In the genomic region with DNA sequence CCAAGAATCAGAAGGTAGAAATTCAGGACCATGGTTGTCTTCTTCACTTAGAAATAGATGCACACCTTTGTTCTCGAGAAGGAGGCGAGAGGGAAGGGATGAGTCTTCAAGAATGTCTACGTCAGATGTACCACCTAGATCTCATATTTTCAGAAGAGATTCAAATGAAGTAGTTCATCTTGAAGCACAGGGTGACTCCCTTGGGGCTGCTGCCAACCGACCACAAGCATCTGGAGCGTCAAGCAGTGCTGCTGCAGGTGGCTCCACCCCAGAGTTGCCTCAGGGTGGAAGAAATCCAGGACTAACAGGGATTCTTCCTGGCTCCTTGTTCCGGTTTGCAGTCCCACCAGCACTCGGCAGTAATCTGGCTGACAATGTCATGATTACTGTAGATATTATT, we compare ENCODE assay signal across 31 mouse cellular contexts. TPM values are rescaled to one million over a fixed set of nuclear protein-coding genes. Genes with fewer than 3 reads are reported as not detected.
A peak's percentile ranks its signal among the peaks of the same experiment; 100 is the strongest.
DNase-seq lines count a peak whose midpoint lies in the region; ATAC-seq and TF ChIP-seq lines count a peak whose summit lies in the region.
"Had no signal": no experiment of that assay in that cellular context is flagged by ENCODE, and none has a peak within 500 bp of the region (broad histone marks: within the 10 kb centered on the region; RNA-seq: fewer than 3 reads in every experiment).

No protein-coding gene starts in this region.

- no peaks in the 10 kb centered on the region for H3K27me3 ChIP-seq in heart, embryonic 12.5 days (replicated peaks)
- no peaks in the 10 kb centered on the region for H3K27me3 ChIP-seq in ES-Bruce4 (ENCODE audit: control insufficient read depth, insufficient read depth, low read length, poor library complexity, severe bottlenecking)
- H3K27me3 ChIP-seq: embryonic facial prominence, embryonic 13.5 days; forebrain, embryonic 13.5 days; heart, embryonic 15.5 days; hindbrain, embryonic 13.5 days; intestine, embryonic 15.5 days; Patski had no signal

- no peak for TF ChIP-seq CTCF in ES-Bruce4 (IDR thresholded peaks at IDR 0.05; ENCODE audit: low read depth, low read length)

- no peak overlapping the region for H3K9ac ChIP-seq in heart, embryonic 12.5 days
- no peak overlapping the region for H3K9ac ChIP-seq in ES-Bruce4 (ENCODE audit: low read depth, poor library complexity, severe bottlenecking)
- H3K9ac ChIP-seq: embryonic facial prominence, embryonic 13.5 days; forebrain, embryonic 13.5 days; heart, embryonic 15.5 days; hindbrain, embryonic 13.5 days; intestine, embryonic 15.5 days had no signal

- no peak for ATAC-seq in heart, embryonic 12.5 days (ENCODE audit: insufficient number of reproducible peaks, low FRiP score)
- ATAC-seq: forebrain, embryonic 13.5 days; forebrain, embryonic 16.5 days; hindbrain, embryonic 16.5 days; intestine, embryonic 15.5 days; Patski had no signal

- DNase-seq in heart, adult 11 months = peak; percentile 74
- peak; percentile 23 for DNase-seq in brain, adult 2 months (ENCODE audit: low read depth, low spot score)
- DNase-seq in layer of hippocampus, postnatal 25 days (ENCODE audit: extremely low spot score in 1 of 2, low spot score in 1 of 2) = no peak
- DNase-seq in layer of hippocampus, adult 8-10 months (ENCODE audit: low spot score in 2 of 2) = no peak
- DNase-seq: adrenal gland, postnatal 10 days; adrenal gland, postnatal 36 days; B cell, adult 2 months; cerebellum, adult 11 months; cerebellum, adult 2 months; cerebellum, adult 9-11 months; cerebellum, postnatal 25 days; embryo, embryonic 11 days; gastrocnemius, postnatal 10 days; gastrocnemius, postnatal 36 days; heart, postnatal 10 days; heart, postnatal 36 days; kidney, adult 11 months had no signal

- TF ChIP-seq POLR2A in ES-Bruce4 (IDR thresholded peaks at IDR 0.05; ENCODE audit: insufficient read depth, low read length) = no peak

- H3K4me3 ChIP-seq in heart, embryonic 12.5 days = no peak overlapping the region
- H3K4me3 ChIP-seq in ES-Bruce4 (ENCODE audit: low read depth, low read length) = no peak overlapping the region
- H3K4me3 ChIP-seq: embryonic facial prominence, embryonic 10.5 days; embryonic facial prominence, embryonic 13.5 days; erythroblast, embryonic 14.5 days; forebrain, embryonic 13.5 days; heart, embryonic 15.5 days; hindbrain, embryonic 10.5 days; hindbrain, embryonic 13.5 days; intestine, embryonic 15.5 days had no signal

- H3K4me2 ChIP-seq in heart, embryonic 12.5 days = no peak overlapping the region
- H3K4me2 ChIP-seq: embryonic facial prominence, embryonic 13.5 days; forebrain, embryonic 13.5 days; heart, embryonic 11.5 days; heart, embryonic 15.5 days; hindbrain, embryonic 13.5 days; intestine, embryonic 15.5 days had no signal

- 0 out of 2 replicates have a peak, but pooled peaks cover 8% of the 10 kb centered on the region for H3K4me1 ChIP-seq in heart, embryonic 12.5 days (replicated peaks)
- no peaks in the 10 kb centered on the region for H3K4me1 ChIP-seq in ES-Bruce4 (ENCODE audit: control insufficient read depth, insufficient read depth, low read length)
- H3K4me1 ChIP-seq: embryonic facial prominence, embryonic 10.5 days; embryonic facial prominence, embryonic 13.5 days; forebrain, embryonic 13.5 days; hindbrain, embryonic 10.5 days; hindbrain, embryonic 13.5 days; intestine, embryonic 15.5 days had no signal

- no peaks in the 10 kb centered on the region for H3K9me3 ChIP-seq in heart, embryonic 12.5 days (replicated peaks)
- no peaks in the 10 kb centered on the region for H3K9me3 ChIP-seq in ES-Bruce4 (replicated peaks; ENCODE audit: control insufficient read depth, insufficient read depth, low read length, poor library complexity, severe bottlenecking)
- H3K9me3 ChIP-seq: embryonic facial prominence, embryonic 10.5 days; embryonic facial prominence, embryonic 13.5 days; forebrain, embryonic 13.5 days; heart, embryonic 15.5 days; hindbrain, embryonic 10.5 days; hindbrain, embryonic 13.5 days; intestine, embryonic 15.5 days had no signal

- no peak overlapping the region for H3K27ac ChIP-seq in heart, embryonic 12.5 days (ENCODE audit: poor library complexity, severe bottlenecking)
- H3K27ac ChIP-seq in ES-Bruce4 (ENCODE audit: insufficient read depth, low read length) = 0 out of 2 replicates have a peak overlapping the region, but pooled peaks have one; percentile 27
- H3K27ac ChIP-seq: embryonic facial prominence, embryonic 10.5 days; embryonic facial prominence, embryonic 13.5 days; forebrain, embryonic 13.5 days; heart, embryonic 15.5 days; hindbrain, embryonic 10.5 days; hindbrain, embryonic 13.5 days; intestine, embryonic 15.5 days had no signal

- 0 out of 2 replicates have a peak, but pooled peaks have one; percentile 25 for TF ChIP-seq EP300 in ES-Bruce4 (IDR thresholded peaks at IDR 0.05; ENCODE audit: insufficient read depth, low read depth, low read length)

- peaks cover 57% of the 10 kb centered on the region for H3K36me3 ChIP-seq in heart, embryonic 12.5 days
- peaks cover 61% of the 10 kb centered on the region for H3K36me3 ChIP-seq in ES-Bruce4 (ENCODE audit: control insufficient read depth, insufficient read depth, low read length, poor library complexity, severe bottlenecking)

- 80% methylated on average over 7 of the region's 7 CpGs for WGBS in heart, embryonic 12.5 days

RNA-seq across cellular contexts. Expression of gene March7, which starts 24.8 kb away (rescaled TPM):
- 71.1 and 76.6 TPM in 2 replicates for polyA plus RNA-seq in heart, embryonic 12.5 days (2016; fragmentation: Nextera tagmentation; extraction: Ambion mirVana)
- polyA plus RNA-seq in ES-Bruce4 (2011; ENCODE audit: insufficient read depth, insufficient read length, low read depth, missing spikeins) = 178 and 183 TPM in 2 replicates
- total RNA-seq in layer of hippocampus, postnatal 25 days (2021) = 10 to 100 TPM; 58.5 to 63.0 TPM
- total RNA-seq in layer of hippocampus, adult 8-10 months (2022) = 10 to 100 TPM; 62.6 to 74.5 (median 69.3) TPM

RNA-seq across cellular contexts. Expression of gene Baz2b, which starts 24.9 kb away (rescaled TPM):
- 54.8 and 55.9 TPM in 2 replicates for polyA plus RNA-seq in heart, embryonic 12.5 days (2016; fragmentation: Nextera tagmentation; extraction: Ambion mirVana)
- 43.2 and 47.4 TPM in 2 replicates for polyA plus RNA-seq in ES-Bruce4 (2011; ENCODE audit: insufficient read depth, insufficient read length, low read depth, missing spikeins)
- total RNA-seq in layer of hippocampus, postnatal 25 days (2021) = 10 to 100 TPM; 45.1 to 57.9 TPM
- total RNA-seq in layer of hippocampus, adult 8-10 months (2022) = 10 to 100 TPM; 56.7 to 73.3 (median 59.7) TPM

RNA-seq across cellular contexts. Expression of gene Cd302, which starts 49.8 kb away (rescaled TPM):
- polyA plus RNA-seq in heart, embryonic 12.5 days (2016; fragmentation: Nextera tagmentation; extraction: Ambion mirVana) = 23.3 and 23.9 TPM in 2 replicates
- 2.8 and 4.3 TPM in 2 replicates for polyA plus RNA-seq in ES-Bruce4 (2011; ENCODE audit: insufficient read depth, insufficient read length, low read depth, missing spikeins)
- 10 to 100 TPM; 12.3 to 15.3 TPM for total RNA-seq in layer of hippocampus, postnatal 25 days (2021)
- 10 to 100 TPM; 13.8 to 21.4 (median 19.2) TPM for total RNA-seq in layer of hippocampus, adult 8-10 months (2022)

Comparison
In these comparisons a context has a peak if more than half of its experiments do, and no peak if none do; other contexts are left out.
1. DNase-seq: peak in heart, adult 11 months (single experiment) and brain, adult 2 months (single experiment); none in layer of hippocampus, postnatal 25 days (0 of 2) and layer of hippocampus, adult 8-10 months (0 of 2).